Mouse (Mus musculus): ENCODE measurements around the gene Mag. TPM values are rescaled to one million over a fixed set of nuclear protein-coding genes. Genes with fewer than 3 reads are reported as not detected.

The Mag gene
- polyA plus RNA-seq, 1 experiment from 2014 or later: 0.91 TPM

DNA sequence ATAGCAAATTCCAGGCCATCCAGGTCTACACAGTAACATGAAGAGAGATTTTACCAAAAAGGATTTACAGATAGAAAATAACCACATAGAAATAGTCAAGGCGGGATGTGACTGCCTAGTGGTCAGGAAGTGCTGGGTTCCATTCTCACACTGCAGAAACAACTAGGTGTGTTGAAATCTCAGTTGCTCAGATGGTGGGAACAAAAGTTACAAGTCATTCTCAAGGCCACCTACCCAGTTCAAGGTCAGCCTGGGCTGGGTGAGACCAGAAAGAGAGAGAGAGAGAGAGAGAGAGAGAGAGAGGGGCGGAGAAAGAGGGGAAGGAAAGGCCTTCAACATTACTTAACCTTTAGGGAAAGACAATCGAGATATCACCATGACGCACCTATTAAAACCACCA, 27.8 kb downstream of the Mag start:
- Histone ChIP-seq H3K4me3 (replicated peaks; ENCODE audit: low read depth, low read length) (no peak overlapping the region), H3K4me1 (replicated peaks; ENCODE audit: insufficient read depth, low read length) (no peaks in the 10 kb centered on the region), H3K27me3 (ENCODE audit: insufficient read depth, low read length) (no peaks in the 10 kb centered on the region), H3K4me2 (ENCODE audit: low read length) (no peak overlapping the region), H3K36me3 (ENCODE audit: insufficient read depth, low read length) (no peaks in the 10 kb centered on the region), H3K9me3 (replicated peaks; ENCODE audit: low read length) (no peaks in the 10 kb centered on the region), H3K27ac (no peak overlapping the region), H3K9ac (ENCODE audit: low read depth, low read length) (no peak overlapping the region)
- TF ChIP-seq CTCF (IDR thresholded peaks at IDR 0.05; ENCODE audit: low read depth): no peak
- ATAC-seq (replicated peaks; ENCODE audit: low FRiP score, low read depth) (no peak), DNase-seq (ENCODE audit: low spot score) (no peak)
- 83% methylated on average over 4 of the region's 4 CpGs for WGBS

DNA sequence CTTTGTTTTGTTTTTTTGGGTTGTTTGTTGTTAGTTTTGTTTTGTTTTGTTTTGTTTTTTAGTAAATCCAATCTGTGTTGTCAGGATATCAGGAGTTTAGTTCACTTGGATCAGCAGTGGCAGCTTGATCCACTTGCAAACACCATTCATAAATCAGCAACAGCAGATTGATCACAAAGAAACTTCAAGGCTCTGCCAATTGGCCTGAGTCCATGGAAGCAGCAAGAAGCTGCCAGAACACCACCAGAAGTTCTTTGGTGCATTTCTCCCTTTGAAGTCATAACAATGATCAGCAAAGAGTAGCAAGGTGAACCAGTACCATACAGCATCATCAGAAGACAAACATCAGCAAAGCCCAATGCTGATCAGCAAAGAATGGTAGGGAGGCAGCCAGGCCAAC, 30.6 kb downstream of the Mag start:
- H3K4me3 ChIP-seq (replicated peaks; ENCODE audit: low read depth, low read length): no peak overlapping the region
- no peaks in the 10 kb centered on the region for H3K36me3 ChIP-seq (ENCODE audit: insufficient read depth, low read length)
- TF ChIP-seq CTCF (IDR thresholded peaks at IDR 0.05; ENCODE audit: low read depth): no peak
- no peak overlapping the region for H3K4me2 ChIP-seq (ENCODE audit: low read length)
- H3K9me3 ChIP-seq (replicated peaks; ENCODE audit: low read length): no peaks in the 10 kb centered on the region
- no peaks in the 10 kb centered on the region for H3K27me3 ChIP-seq (ENCODE audit: insufficient read depth, low read length)
- DNase-seq (ENCODE audit: low spot score): no peak
- ATAC-seq (replicated peaks; ENCODE audit: low FRiP score, low read depth): no peak
- no peak overlapping the region for H3K9ac ChIP-seq (ENCODE audit: low read depth, low read length)
- no peaks in the 10 kb centered on the region for H3K4me1 ChIP-seq (replicated peaks; ENCODE audit: insufficient read depth, low read length)
- H3K27ac ChIP-seq: no peak overlapping the region

DNA sequence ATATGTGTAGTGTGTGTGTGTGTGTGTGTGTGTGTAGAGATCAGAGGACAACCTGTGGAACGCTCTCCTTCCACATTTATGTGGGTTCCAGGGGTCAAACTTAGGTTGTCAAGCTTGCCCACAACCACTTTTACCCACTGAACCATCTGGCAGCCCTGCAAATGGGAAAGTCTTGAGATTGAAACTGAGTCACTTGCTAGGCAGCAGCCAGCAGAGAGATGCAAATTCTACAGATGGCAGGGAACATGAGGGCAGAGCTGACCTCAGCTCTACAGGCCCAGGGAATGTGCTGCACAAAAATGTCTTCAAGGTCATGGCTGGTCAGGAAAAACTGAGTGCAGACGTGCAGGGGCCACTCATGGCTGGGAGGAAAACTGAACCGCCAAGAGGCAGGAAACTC, 33.3 kb downstream of the Mag start:
- Histone ChIP-seq H3K27me3 (ENCODE audit: insufficient read depth, low read length) (no peaks in the 10 kb centered on the region), H3K9ac (ENCODE audit: low read depth, low read length) (no peak overlapping the region), H3K4me1 (replicated peaks; ENCODE audit: insufficient read depth, low read length) (no peaks in the 10 kb centered on the region), H3K9me3 (replicated peaks; ENCODE audit: low read length) (no peaks in the 10 kb centered on the region), H3K4me2 (ENCODE audit: low read length) (no peak overlapping the region), H3K36me3 (ENCODE audit: insufficient read depth, low read length) (no peaks in the 10 kb centered on the region), H3K4me3 (replicated peaks; ENCODE audit: low read depth, low read length) (no peak overlapping the region), H3K27ac (no peak overlapping the region)
- ATAC-seq (replicated peaks; ENCODE audit: low FRiP score, low read depth) (no peak), DNase-seq (ENCODE audit: low spot score) (no peak)
- no peak for TF ChIP-seq CTCF (IDR thresholded peaks at IDR 0.05; ENCODE audit: low read depth)
- WGBS: 71% methylated on average over 3 of the region's 3 CpGs

DNA sequence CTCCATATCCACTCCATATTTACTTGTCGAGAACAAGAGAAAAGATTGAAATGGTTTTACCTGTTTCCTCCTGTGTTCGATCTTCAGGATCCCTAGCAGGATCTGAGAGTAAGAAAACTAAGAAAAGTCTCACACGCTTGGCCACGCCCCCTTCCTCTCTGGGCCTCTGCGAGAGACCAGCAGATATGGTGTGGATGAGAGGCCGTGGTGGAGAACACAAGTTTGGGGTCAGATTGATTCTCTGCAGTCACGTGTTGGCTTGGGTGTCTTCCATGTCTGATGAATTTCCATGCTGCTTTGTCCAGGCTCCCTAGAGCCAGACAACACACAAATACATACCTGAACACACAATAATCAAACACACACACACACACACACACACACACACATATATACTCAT, 34.5 kb downstream of the Mag start, which contains the start of gene Cd22:
TSS of gene Cd22 (minus strand) at position 167 of the 400 bp plus-strand sequence.
- no peak within 1 kb of the TSS for H3K4me3 ChIP-seq (replicated peaks; ENCODE audit: low read depth, low read length)
- no peaks in the 10 kb centered on the region for H3K4me1 ChIP-seq (replicated peaks; ENCODE audit: insufficient read depth, low read length)
- no peak for ATAC-seq (replicated peaks; ENCODE audit: low FRiP score, low read depth)
- no peak within 1 kb of the TSS for H3K4me2 ChIP-seq (ENCODE audit: low read length)
- no peak within 1 kb of the TSS for H3K27ac ChIP-seq
- no peak for TF ChIP-seq CTCF (IDR thresholded peaks at IDR 0.05; ENCODE audit: low read depth)
- H3K27me3 ChIP-seq (ENCODE audit: insufficient read depth, low read length): no peaks in the 10 kb centered on the region
- no peak within 1 kb of the TSS for H3K9ac ChIP-seq (ENCODE audit: low read depth, low read length)
- 65% methylated on average over 7 of the region's 7 CpGs for WGBS
- H3K9me3 ChIP-seq (replicated peaks; ENCODE audit: low read length): no peaks in the 10 kb centered on the region
- no peaks in the 10 kb centered on the region for H3K36me3 ChIP-seq (ENCODE audit: insufficient read depth, low read length)
- DNase-seq (ENCODE audit: low spot score): no peak

DNA sequence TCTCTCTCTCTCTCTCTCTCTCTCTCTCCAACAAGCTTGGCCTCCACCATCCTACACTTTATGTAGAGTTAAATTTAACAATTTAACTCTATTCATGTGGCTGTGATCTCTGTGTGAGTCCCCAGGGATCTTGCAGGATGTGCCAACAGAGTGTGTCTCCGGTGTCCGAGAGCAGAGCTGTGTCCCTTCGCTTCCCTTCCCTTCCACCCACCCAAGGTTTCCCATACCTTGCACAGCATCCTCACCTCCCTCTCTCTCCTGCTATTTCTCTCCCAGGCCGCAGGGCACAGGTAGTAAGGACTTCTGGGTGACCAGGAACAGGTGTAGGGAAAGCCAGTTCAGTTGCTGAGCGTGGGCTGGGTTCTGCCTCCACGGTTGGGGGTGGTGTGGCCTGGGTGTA, 35.7 kb downstream of the Mag start:
- no peaks in the 10 kb centered on the region for H3K9me3 ChIP-seq (replicated peaks; ENCODE audit: low read length)
- H3K4me2 ChIP-seq (ENCODE audit: low read length): no peak overlapping the region
- DNase-seq (ENCODE audit: low spot score) (no peak), ATAC-seq (replicated peaks; ENCODE audit: low FRiP score, low read depth) (no peak)
- no peaks in the 10 kb centered on the region for H3K27me3 ChIP-seq (ENCODE audit: insufficient read depth, low read length)
- 78% methylated on average over 6 of the region's 6 CpGs for WGBS
- H3K36me3 ChIP-seq (ENCODE audit: insufficient read depth, low read length): no peaks in the 10 kb centered on the region
- TF ChIP-seq CTCF (IDR thresholded peaks at IDR 0.05; ENCODE audit: low read depth): no peak
- H3K4me1 ChIP-seq (replicated peaks; ENCODE audit: insufficient read depth, low read length): no peaks in the 10 kb centered on the region
- no peak overlapping the region for H3K9ac ChIP-seq (ENCODE audit: low read depth, low read length)
- H3K4me3 ChIP-seq (replicated peaks; ENCODE audit: low read depth, low read length): no peak overlapping the region
- no peak overlapping the region for H3K27ac ChIP-seq

DNA sequence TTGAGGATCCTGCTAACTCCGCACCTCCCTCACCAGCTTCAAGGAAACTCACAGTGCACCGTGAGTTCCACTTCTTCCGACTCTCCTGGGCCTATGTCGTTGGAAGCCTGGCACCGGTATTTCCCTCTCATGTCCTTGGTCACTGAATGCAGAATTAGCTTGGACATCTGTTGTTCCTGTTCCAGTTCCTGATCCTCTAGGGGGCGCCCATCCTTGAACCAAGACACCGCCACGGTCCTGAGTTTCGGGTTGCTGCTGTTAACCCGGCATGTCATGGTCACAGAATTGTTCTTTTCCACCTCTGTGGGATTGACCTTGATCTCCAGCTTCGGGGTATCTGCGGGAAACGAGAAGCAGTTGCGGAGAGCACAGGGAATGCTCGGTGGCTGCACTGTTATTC, 41.6 kb downstream of the Mag start:
- H3K27me3 ChIP-seq (ENCODE audit: insufficient read depth, low read length): no peaks in the 10 kb centered on the region
- H3K9ac ChIP-seq (ENCODE audit: low read depth, low read length): no peak overlapping the region
- peak; percentile 78 for TF ChIP-seq CTCF (IDR thresholded peaks at IDR 0.05; ENCODE audit: low read depth)
- H3K4me2 ChIP-seq (ENCODE audit: low read length): no peak overlapping the region
- no peak overlapping the region; the same call in 1 of the 2 replicates for H3K4me3 ChIP-seq (replicated peaks; ENCODE audit: low read depth, low read length)
- DNase-seq (ENCODE audit: low spot score) (peak; percentile 82), ATAC-seq (replicated peaks; ENCODE audit: low FRiP score, low read depth) (peak; percentile 49; the same call in 1 of the 2 replicates)
- WGBS: 19% methylated on average over 15 of the region's 15 CpGs
- no peaks in the 10 kb centered on the region for H3K9me3 ChIP-seq (replicated peaks; ENCODE audit: low read length)
- no peaks in the 10 kb centered on the region for H3K36me3 ChIP-seq (ENCODE audit: insufficient read depth, low read length)
- no peak overlapping the region for H3K27ac ChIP-seq
- no peaks in the 10 kb centered on the region for H3K4me1 ChIP-seq (replicated peaks; ENCODE audit: insufficient read depth, low read length)

DNA sequence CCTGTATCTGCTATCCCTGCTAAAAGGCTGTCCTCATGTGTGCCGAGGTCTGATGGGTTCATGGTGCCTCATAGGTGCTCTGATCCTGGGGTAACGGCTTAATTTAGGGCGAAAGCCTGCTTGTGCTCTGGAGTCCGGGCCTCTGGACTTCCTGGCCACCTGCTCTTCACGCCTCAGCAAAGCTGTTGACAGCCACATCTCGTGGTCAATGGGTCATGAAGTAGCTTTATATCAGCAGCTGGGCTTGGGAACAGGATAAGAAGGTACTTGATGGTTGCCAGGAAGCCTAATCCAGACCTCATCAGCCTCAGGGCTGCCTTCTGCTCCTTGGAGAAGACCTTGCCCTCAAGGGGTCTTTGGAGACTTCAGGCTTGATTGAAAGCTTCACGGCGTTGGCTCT, 51.3 kb downstream of the Mag start:
- 36% methylated on average over 8 of the region's 8 CpGs for WGBS
- ATAC-seq (replicated peaks; ENCODE audit: low FRiP score, low read depth) (no peak), DNase-seq (ENCODE audit: low spot score) (peak; percentile 61)
- no peaks in the 10 kb centered on the region for H3K27me3 ChIP-seq (ENCODE audit: insufficient read depth, low read length)
- no peak overlapping the region for H3K9ac ChIP-seq (ENCODE audit: low read depth, low read length)
- no peaks in the 10 kb centered on the region for H3K36me3 ChIP-seq (ENCODE audit: insufficient read depth, low read length)
- no peak overlapping the region for H3K4me2 ChIP-seq (ENCODE audit: low read length)
- H3K9me3 ChIP-seq (replicated peaks; ENCODE audit: low read length): no peaks in the 10 kb centered on the region
- H3K27ac ChIP-seq: no peak overlapping the region
- no peak for TF ChIP-seq CTCF (IDR thresholded peaks at IDR 0.05; ENCODE audit: low read depth)
- H3K4me1 ChIP-seq (replicated peaks; ENCODE audit: insufficient read depth, low read length): no peaks in the 10 kb centered on the region
- H3K4me3 ChIP-seq (replicated peaks; ENCODE audit: low read depth, low read length): no peak overlapping the region
